Mouse (Mus musculus) midbrain, embryonic 10.5 days (tissue): Measurements from ENCODE around the gene Sfta2. TPM values are rescaled to one million over a fixed set of nuclear protein-coding genes. Genes with fewer than 3 reads are reported as not detected.

Experiments
- DNase-seq: peaks from one replicate; pipeline ENCODE4 v3.0.0-alpha.2; 2017; ENCODE audit warnings: low spot score
- H3K27ac ChIP-seq: fragments of 300-500 bp; sonication (generic); replicated peaks from 2 replicates; pipeline ENCODE4 v1.5.1; 2016; ENCODE audit warnings: mild to moderate bottlenecking
- H3K27me3 ChIP-seq: fragments of 300-500 bp; sonication (generic); 2 replicates; pipeline ENCODE4 v1.6.1; 2016; ENCODE audit warnings: low read depth, mild to moderate bottlenecking; ENCODE audit not compliant: poor library complexity, severe bottlenecking
- H3K36me3 ChIP-seq: fragments of 300-500 bp; sonication (generic); 2 replicates; pipeline ENCODE4 v1.6.1; 2016; ENCODE audit warnings: mild to moderate bottlenecking, moderate library complexity
- H3K4me1 ChIP-seq: fragments of 300-500 bp; sonication (generic); 2 replicates; pipeline ENCODE4 v1.6.1; 2016
- H3K4me3 ChIP-seq: fragments of 300-500 bp; sonication (generic); 2 replicates; pipeline ENCODE4 v1.5.1; 2016; ENCODE audit warnings: mild to moderate bottlenecking, moderate library complexity
- H3K9me3 ChIP-seq: fragments of 300-500 bp; sonication (generic); replicated peaks from 2 replicates; pipeline ENCODE4 v1.6.1; 2016; ENCODE audit warnings: mild to moderate bottlenecking
- WGBS: fragments of 180-500 bp; shearing (Covaris S2); methylation state at CpG from one replicate; pipeline ENCODE4 v1.1.7; 2016; 5-methylcytosine and 5-hydroxymethylcytosine counted together
- polyA plus RNA-seq: library from polyadenylated mRNA; unstranded; fragments of >200 nt; fragmentation: Nextera tagmentation; extraction: Ambion mirVana; gene quantifications from 2 replicates; pipeline ENCODE4 v1.2.1, GENCODE M21; 2016

The Sfta2 gene
- polyA plus RNA-seq, 1 experiment from 2014 or later: not detected

DNA sequence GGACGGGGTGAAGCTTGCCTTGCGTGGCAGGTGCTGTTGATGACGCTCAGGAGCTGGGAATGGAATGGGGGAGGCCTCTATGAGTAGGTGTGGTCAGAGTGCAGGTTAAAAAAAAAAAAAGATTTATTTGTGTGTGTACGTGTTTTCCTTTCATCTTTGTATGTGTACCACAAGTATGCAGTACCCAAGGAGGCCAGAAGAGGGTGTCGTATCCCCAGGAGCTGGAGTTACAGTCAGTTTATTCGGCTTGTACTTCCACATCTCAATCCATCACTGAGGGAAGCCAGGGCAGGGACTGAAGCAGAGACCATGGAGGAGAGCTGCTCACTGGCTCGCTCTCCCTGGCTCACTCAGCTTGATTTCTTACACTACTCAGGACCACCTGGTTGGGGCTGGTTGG lies 29.9 kb upstream of the Sfta2 start:
- Histone ChIP-seq H3K9me3 (no peaks in the 10 kb centered on the region), H3K4me3 (no peak overlapping the region), H3K27ac (no peak overlapping the region), H3K4me1 (peaks cover 23% of the 10 kb centered on the region), H3K27me3 (peaks cover 55% of the 10 kb centered on the region), H3K36me3 (no peaks in the 10 kb centered on the region)
- 96% methylated on average over 7 of the region's 7 CpGs for WGBS
- no peak for DNase-seq

DNA sequence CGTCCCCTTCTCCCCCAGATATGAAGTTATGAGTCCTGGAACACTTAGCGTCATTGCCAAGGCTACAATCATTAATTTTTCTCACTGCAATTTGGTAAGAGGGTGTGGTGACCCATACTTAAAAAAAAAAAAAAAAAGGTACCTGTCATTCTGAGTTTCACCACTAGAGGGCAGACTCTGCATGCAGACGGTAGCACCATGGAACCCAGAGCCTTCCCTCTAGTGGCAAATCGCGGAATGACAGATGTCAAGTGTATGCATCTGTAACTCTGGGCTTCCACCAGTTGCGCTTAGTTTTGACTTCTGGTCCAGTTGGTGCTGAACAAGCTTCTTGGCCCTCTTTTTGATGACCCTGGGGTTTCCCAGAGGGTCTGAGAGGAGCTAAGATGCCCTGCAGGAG lies 23.1 kb upstream of the Sfta2 start:
- DNase-seq: peak; percentile 76
- no peak overlapping the region for H3K4me3 ChIP-seq
- H3K9me3 ChIP-seq: 0 out of 2 replicates have a peak, but pooled peaks cover 5% of the 10 kb centered on the region
- no peaks in the 10 kb centered on the region for H3K4me1 ChIP-seq
- H3K27ac ChIP-seq: no peak overlapping the region
- no peaks in the 10 kb centered on the region for H3K36me3 ChIP-seq
- WGBS: 17% methylated on average over 6 of the region's 6 CpGs
- H3K27me3 ChIP-seq: peaks cover 15% of the 10 kb centered on the region; the same call in 1 of the 2 replicates

DNA sequence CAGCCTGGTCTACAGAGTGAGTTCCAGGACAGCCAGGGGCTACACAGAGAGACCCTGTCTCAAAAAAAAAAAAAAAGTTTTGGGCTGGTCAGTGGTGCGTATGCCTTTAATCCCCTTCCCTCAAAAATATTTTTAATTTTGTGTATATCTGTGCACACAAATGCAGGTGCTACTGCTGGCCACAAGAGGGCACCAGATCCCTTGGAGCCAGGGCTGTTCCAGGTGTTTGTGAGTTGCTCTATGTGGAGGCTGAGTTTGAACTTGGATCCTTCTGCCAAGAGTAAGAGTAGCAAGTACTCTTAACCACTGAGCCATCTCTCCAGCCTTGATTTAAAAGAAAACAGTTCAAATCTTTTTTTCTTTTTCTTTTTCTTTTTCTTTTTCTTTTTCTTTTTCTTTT lies 18.4 kb upstream of the Sfta2 start:
- H3K27ac ChIP-seq: no peak overlapping the region
- no peak overlapping the region for H3K4me3 ChIP-seq
- no peak for DNase-seq
- peaks cover 4% of the 10 kb centered on the region for H3K4me1 ChIP-seq
- H3K27me3 ChIP-seq: peaks cover 11% of the 10 kb centered on the region
- 79% methylated on average over 1 of the region's 1 CpGs for WGBS
- peaks cover 5% of the 10 kb centered on the region; the same call in 1 of the 2 replicates for H3K9me3 ChIP-seq
- no peaks in the 10 kb centered on the region for H3K36me3 ChIP-seq

DNA sequence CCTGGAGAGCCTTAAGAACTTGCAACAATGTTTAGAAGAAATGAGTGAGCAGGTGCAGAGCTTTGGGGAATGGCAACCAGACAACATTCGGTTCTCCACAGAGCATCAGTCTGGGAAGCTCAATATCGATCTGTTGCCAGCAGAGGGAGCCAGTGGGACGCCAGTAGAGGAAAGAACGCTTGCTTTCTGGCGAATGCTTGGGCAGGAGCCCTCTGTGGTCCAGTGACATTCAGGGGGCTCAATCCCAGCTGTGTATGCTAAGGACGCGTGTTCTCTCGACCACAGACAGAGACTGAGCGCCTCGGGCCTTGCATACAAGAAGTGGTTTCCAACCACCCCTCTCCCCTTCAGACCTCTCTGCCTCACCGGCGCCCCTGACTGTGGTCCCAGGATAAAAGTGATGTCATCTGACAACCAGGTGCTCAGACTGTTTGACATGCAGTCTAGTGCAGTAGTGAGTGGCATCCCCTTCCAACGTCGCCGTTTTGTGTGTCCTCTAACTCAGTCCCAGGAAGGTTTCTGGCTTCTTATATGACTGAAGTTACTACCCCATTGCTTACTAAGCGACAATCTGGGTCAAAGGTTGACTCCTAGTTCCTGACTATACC lies 16.9 kb upstream of the Sfta2 start:
- Histone ChIP-seq H3K4me3 (peak overlapping the region; percentile 24; the same call in 1 of the 2 replicates), H3K27me3 (peaks cover 11% of the 10 kb centered on the region), H3K4me1 (peaks cover 10% of the 10 kb centered on the region), H3K27ac (no peak overlapping the region), H3K9me3 (peaks cover 5% of the 10 kb centered on the region; the same call in 1 of the 2 replicates), H3K36me3 (no peaks in the 10 kb centered on the region)
- 21% methylated on average over 16 of the region's 16 CpGs for whole genome bisulfite sequencing
- DNase-seq: peak; percentile 79

DNA sequence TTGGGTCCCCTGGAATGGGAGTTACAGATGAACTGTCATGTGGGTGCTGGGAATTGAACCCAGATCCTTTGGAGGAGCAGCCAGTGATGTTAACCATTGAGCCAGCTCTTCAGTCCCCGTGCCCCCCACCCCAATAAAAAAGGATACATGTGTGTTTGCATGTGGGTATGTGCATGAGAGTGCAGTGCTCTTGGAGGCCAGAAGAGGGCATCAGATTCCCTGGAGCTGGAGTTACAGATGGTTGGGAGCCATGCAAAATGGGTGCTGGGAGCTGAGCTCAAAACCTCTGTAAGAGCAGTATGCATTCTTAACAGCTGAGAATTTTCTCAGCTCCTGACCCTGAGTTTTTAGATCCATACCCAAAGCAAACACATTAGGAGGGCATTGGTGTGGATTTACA lies 14.1 kb upstream of the Sfta2 start:
- DNase-seq: no peak
- 95% methylated on average over 1 of the region's 1 CpGs for WGBS
- no peak overlapping the region for H3K4me3 ChIP-seq
- no peak overlapping the region for H3K27ac ChIP-seq
- no peaks in the 10 kb centered on the region; the same call in 1 of the 2 replicates for H3K9me3 ChIP-seq
- no peaks in the 10 kb centered on the region for H3K36me3 ChIP-seq
- H3K27me3 ChIP-seq: peaks cover 11% of the 10 kb centered on the region
- peaks cover 10% of the 10 kb centered on the region for H3K4me1 ChIP-seq

DNA sequence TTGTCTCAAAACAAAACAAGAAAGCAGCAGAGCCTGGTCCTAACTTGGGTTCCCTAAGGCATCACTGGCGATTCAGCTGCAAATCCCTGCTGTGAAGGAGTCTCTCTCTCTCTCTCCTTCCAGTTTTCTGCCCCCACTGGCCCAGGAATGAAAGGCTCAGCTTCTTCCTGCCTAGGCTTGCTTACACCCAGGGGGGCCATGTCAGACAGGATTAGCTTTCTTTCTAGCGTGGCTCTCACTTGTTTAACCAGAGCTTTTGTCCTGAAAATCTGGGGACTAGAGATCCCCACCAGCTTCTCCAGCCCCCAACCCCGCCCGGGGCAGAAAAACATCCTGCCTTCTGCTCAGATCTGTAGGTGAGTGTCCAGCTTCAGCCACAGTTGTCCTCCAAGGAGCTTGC lies 13.0 kb upstream of the Sfta2 start:
- WGBS: 4% methylated on average over 4 of the region's 4 CpGs

DNA sequence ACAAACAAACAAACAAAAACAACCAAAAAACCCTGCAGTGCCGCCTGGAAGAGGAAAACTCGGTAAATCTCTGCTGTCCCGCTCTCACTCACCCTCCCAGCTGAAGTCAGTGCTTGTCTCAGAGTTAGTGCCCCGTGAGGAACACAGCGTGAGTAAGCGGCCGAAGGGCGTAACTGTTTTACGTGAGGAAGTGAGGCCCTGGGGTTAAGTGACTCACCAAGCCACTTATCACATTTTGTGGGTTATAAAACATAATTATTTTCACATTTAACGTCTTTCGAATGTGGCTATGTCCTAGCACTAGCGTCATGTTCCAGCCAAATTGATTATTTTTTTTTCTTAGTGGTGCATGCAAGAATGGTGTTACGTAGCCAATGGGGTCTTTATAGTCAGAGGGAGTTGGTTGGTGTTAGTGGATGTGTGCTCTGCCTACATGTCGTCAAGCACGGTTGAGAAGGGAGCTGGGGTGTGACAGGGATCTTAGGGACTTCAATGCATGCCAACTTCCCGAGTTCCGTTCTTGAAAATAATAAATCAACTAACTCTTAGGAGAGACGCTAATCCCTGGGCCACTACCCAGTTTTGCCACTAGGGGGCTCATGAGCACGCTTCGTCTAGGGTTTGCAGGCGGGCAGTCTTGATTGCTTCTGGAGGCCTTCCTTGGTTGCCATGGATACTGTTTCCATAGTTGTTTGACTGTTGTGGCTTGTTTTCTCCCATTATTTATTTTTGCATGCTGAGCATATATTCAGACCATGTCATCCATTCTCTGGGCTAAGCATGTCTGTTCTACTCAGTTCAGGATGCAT lies 10.7 kb upstream of the Sfta2 start:
- Histone ChIP-seq H3K4me1 (peaks cover 6% of the 10 kb centered on the region), H3K4me3 (no peak overlapping the region), H3K9me3 (no peaks in the 10 kb centered on the region; the same call in 1 of the 2 replicates), H3K27ac (no peak overlapping the region), H3K27me3 (peaks cover 5% of the 10 kb centered on the region), H3K36me3 (no peaks in the 10 kb centered on the region)
- peak; percentile 80 for DNase-seq
- 57% methylated on average over 21 of the region's 21 CpGs for WGBS

More for the DNA sequence above, 13.0 kb upstream of the Sfta2 start:
- Histone ChIP-seq H3K27me3 (peaks cover 11% of the 10 kb centered on the region), H3K4me3 (no peak overlapping the region), H3K4me1 (peaks cover 10% of the 10 kb centered on the region), H3K9me3 (no peaks in the 10 kb centered on the region; the same call in 1 of the 2 replicates), H3K36me3 (no peaks in the 10 kb centered on the region), H3K27ac (no peak overlapping the region)
- peak; percentile 28 for DNase-seq

DNA sequence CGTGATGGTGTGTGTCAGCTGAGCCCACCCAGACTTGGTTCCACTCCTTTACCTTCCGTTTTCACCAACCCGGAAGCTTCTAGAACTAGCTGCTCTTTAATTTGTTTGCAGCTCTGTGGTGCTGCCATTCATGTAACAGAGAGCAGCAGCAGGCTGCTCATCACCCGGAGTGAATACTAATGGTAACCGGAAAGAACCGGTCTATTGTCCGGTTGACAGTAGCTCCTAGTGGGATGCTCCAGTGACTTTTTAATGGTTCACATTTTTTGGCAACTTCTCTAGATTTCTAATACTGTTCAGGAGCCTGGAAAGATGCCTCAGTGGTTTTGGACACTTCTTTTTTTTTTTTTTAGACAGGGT lies 10.2 kb upstream of the Sfta2 start:
- Histone ChIP-seq H3K4me3 (no peak overlapping the region), H3K4me1 (peaks cover 6% of the 10 kb centered on the region), H3K27me3 (no peaks in the 10 kb centered on the region), H3K27ac (no peak overlapping the region), H3K36me3 (no peaks in the 10 kb centered on the region), H3K9me3 (no peaks in the 10 kb centered on the region; the same call in 1 of the 2 replicates)
- WGBS: 93% methylated on average over 7 of the region's 7 CpGs
- no peak for DNase-seq

DNA sequence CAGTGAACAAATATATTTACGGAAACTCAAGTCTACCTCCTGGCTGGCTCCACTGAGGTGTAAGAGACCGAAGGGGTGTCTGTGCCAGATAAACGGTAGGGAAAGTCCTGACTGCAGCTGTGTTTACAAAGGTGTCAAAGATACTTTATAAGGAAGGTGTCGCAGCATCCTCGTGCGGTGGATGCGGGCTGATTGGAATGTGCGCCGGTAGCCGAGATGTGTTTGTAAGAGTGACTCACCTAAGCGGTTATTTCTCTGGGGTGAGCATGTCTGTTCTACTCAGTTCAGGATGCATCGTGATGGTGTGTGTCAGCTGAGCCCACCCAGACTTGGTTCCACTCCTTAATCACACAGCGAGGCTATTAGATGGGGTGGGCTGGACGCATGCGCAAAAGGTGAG lies 9.6 kb upstream of the Sfta2 start:
- no peaks in the 10 kb centered on the region; the same call in 1 of the 2 replicates for H3K9me3 ChIP-seq
- DNase-seq: no peak
- no peaks in the 10 kb centered on the region for H3K27me3 ChIP-seq
- H3K27ac ChIP-seq: no peak overlapping the region
- H3K4me1 ChIP-seq: peaks cover 6% of the 10 kb centered on the region
- no peak overlapping the region for H3K4me3 ChIP-seq
- H3K36me3 ChIP-seq: no peaks in the 10 kb centered on the region
- 95% methylated on average over 15 of the region's 15 CpGs for WGBS

DNA sequence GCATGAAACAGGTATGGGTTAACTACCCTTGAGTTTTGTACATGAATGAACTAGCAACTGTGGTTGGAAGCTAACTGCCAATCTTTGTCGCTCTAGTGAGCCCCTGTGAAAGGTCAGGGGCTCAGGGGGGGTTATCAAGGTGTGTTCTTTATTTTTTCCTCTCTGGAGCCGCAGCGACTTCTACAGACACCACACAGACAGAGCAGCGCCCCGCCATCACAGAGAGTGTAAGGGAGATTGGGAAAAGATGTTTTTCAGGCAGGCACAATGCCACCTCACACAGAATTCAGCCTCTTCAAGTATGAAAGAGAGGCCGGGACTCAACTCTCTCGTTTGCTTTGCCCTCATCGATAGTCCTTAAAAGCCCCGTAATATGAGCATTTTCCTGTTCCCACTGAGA lies 9.2 kb upstream of the Sfta2 start:
- DNase-seq: no peak
- Histone ChIP-seq H3K27me3 (no peaks in the 10 kb centered on the region), H3K27ac (no peak overlapping the region), H3K36me3 (no peaks in the 10 kb centered on the region), H3K4me1 (peaks cover 6% of the 10 kb centered on the region), H3K4me3 (no peak overlapping the region), H3K9me3 (peaks cover 2% of the 10 kb centered on the region; the same call in 1 of the 2 replicates)
- 92% methylated on average over 9 of the region's 9 CpGs for WGBS

DNA sequence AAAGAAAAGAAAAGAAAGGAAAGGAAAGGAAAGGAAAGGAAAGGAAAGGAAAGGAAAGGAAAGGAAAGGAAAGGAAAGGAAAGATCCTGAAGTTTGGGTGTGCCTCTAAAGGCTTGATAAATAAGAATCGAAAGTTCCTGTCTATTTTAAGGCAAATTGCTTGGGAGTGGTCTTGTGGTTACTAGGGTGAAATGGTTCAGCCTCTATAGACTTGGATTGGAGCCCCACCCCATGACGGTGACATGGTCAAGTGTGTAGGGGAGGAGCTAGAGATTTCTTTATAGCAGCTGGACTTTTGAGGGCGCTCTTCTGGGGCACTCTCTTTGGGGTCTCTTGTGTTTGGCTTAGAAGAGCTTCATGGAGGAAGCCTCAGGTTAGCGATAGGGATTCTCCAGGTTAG lies 7.6 kb upstream of the Sfta2 start:
- Histone ChIP-seq H3K27me3 (no peaks in the 10 kb centered on the region), H3K36me3 (no peaks in the 10 kb centered on the region), H3K4me3 (no peak overlapping the region), H3K9me3 (peaks cover 4% of the 10 kb centered on the region; the same call in 1 of the 2 replicates), H3K27ac (no peak overlapping the region), H3K4me1 (no peaks in the 10 kb centered on the region)
- WGBS: 43% methylated on average over 4 of the region's 4 CpGs
- no peak for DNase-seq

DNA sequence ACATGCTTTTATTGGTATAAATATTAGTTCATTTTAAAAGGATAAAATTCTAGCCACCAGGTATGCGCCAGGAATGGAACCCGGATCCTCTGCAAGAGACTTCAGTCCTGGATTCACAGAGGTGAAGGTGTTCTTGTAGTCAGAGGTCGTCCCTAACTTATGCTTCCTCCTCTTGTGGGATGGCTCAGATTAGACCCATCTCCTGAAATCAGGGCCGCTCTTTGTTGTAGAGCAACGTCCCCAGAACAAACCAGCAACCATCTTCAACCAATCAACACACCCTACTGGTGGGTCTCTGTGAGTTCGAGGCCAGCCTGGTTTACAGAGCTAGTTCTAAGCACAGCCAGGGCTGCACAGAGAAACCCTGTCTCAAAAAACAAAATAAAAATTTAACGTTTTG lies 6.9 kb upstream of the Sfta2 start:
- Histone ChIP-seq H3K27me3 (no peaks in the 10 kb centered on the region), H3K9me3 (peaks cover 4% of the 10 kb centered on the region; the same call in 1 of the 2 replicates), H3K4me3 (no peak overlapping the region), H3K27ac (no peak overlapping the region), H3K36me3 (no peaks in the 10 kb centered on the region), H3K4me1 (no peaks in the 10 kb centered on the region)
- no peak for DNase-seq
- 86% methylated on average over 7 of the region's 7 CpGs for WGBS

DNA sequence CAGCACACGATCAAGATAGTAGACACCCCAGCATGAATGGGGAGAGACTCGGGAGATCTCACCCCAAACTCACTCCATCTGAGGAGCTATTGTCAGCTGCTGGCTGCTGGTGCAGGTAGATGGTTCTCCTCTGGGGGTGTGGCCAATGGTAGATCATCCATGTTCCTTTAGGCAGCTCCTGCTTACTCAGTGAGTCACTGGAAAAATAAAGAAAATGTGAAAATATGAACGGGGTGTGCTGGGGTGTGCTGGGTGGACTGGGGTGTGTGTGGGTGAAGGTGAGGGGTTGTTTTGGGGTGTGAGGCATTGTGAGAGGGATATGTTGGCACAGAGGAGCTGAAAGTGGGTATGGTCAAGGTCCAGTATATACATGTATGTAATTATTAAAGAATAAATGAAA lies 4.0 kb upstream of the Sfta2 start:
- no peaks in the 10 kb centered on the region for H3K36me3 ChIP-seq
- no peak overlapping the region for H3K4me3 ChIP-seq
- 0 out of 2 replicates have a peak, but pooled peaks cover 3% of the 10 kb centered on the region for H3K4me1 ChIP-seq
- peaks cover 4% of the 10 kb centered on the region; the same call in 1 of the 2 replicates for H3K9me3 ChIP-seq
- H3K27me3 ChIP-seq: no peaks in the 10 kb centered on the region
- H3K27ac ChIP-seq: no peak overlapping the region
- 90% methylated on average over 3 of the region's 3 CpGs for WGBS
- no peak for DNase-seq
